Mouse (Mus musculus): Measurements from ENCODE around the gene Armh4. TPM values are rescaled to one million over a fixed set of nuclear protein-coding genes. Genes with fewer than 3 reads are reported as not detected.
"Not testable (repeated sequence)": the region's sequence is repeated elsewhere in the genome, so short reads cannot be mapped to it uniquely, and the experiment has no call there.

Armh4 gene
- total RNA-seq (2014; rRNA removed) (23.3 and 24.6 TPM in 2 replicates), polyA plus RNA-seq (2015; fragmentation: Nextera tagmentation; extraction: Ambion mirVana) (17.9 and 18.1 TPM in 2 replicates)

DNA sequence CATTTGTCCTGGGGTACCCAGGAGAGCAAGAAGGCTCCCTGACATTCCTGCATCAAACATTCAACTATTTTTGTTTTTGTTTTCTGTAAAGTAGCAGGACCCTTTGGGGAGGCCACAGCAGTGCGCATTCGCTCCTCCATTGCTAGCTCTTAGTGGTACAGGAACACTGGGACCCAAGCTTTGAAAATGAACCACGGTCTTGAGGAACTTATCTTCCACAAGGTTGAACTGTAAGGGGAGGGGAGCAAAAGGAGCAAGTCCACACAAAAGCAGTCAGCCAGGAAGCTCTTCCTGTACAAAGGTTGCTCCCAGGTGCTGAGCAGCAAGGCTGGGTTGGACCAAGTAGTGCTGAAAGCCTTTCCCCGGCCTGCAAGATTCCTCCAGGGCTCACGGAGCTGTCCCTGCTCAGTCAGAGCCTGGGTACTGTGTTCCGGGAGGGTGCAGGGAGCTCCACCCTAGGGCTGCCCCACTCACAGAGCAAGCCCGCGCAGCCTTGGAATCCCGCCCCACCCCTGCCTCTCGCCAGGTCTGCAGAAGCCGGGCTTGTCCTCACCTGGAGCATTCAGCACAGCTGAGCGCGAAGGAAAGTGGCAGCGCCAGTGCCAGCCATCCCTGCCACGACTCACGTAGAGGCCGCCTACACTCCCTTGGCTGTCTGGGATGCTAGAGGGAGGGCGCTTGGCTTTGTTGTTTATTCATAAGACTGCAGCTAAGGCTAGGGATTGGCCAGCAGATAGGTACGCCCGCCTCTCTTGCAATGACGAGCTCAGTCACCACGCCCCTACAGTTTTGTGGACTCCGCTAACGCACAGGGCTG, at the start of gene Armh4:
Gene Armh4, minus strand, starts transcription at position 669 of the 817 bp plus-strand sequence.
- whole genome bisulfite sequencing, result 1% methylated on average over 24 of the region's 24 CpGs
- ATAC-seq (ENCODE audit: low FRiP score), result peak; percentile 97
- H3K4me1 ChIP-seq (ENCODE audit: insufficient read depth, low read length), result peaks cover 5% of the 10 kb centered on the region; the same call in 1 of the 2 replicates
- DNase-seq (ENCODE audit: low spot score), result peak; percentile 93
- H3K9me3 ChIP-seq (ENCODE audit: low read length), result no peaks in the 10 kb centered on the region
- TF ChIP-seq CTCF (IDR thresholded peaks at IDR 0.05), result no peak
- H3K36me3 ChIP-seq (ENCODE audit: insufficient read depth, low read length), result no peaks in the 10 kb centered on the region
- peak within 1 kb of the TSS; percentile 62; the same call in 1 of the 2 replicates for H3K27ac ChIP-seq (ENCODE audit: low read depth, low read length)
- H3K9ac ChIP-seq (replicated peaks; ENCODE audit: low read length, poor library complexity, severe bottlenecking), result peak within 1 kb of the TSS; percentile 77
- peak within 1 kb of the TSS; percentile 76 for H3K4me2 ChIP-seq (ENCODE audit: low read depth, low read length, poor library complexity, severe bottlenecking)
- peak within 1 kb of the TSS; percentile 77 for H3K4me3 ChIP-seq (ENCODE audit: low read depth, low read length)
- H3K27me3 ChIP-seq (ENCODE audit: insufficient read depth, low read length), result no peaks in the 10 kb centered on the region

DNA sequence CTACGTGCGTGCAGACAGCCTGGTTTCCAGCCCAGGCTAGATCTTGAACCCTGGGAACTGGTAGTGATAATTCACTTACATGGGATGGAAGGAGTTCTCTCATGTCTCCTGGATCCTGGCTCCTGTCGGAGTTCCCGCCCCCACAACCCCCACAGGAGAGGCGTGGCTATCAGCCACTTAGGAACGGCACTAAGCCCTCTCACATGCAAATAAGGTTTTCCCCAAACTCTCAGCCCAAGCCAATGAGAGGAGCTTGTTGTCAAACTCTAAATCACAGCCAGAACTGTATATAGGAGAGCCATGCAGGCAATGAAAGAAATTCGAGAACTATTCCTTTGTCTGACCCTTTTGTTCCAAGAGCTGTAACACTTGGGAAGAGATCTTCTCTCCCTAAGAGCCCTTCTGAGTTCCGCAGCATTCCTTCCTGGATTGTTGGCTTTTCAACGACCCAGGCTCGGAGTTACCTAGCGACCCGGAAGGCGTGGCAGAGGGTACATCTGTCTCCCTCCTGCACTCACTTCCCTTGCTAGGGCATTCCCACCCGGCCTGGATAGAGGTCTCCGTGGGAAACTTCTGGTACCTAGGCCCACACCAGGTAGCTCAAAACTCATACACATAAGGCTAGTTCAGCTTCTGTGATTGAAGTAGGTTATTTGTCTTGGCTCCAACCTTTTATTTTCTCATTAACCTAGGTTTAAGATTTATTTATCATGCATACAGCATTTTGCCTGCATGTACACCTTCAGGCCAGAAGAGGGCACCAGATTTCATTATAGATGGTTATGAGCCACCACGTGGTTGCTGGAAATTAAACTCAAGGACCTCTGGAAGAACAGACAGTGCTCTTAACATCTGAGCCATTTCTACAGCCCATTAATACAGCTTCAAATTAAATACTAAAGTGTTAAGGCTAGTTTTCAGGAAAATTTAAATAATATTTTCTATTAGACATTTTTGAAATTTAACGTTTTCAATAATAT, 46.3 kb upstream of the Armh4 start:
- Histone ChIP-seq H3K4me1 (ENCODE audit: insufficient read depth, low read length) (no peaks in the 10 kb centered on the region), H3K4me3 (ENCODE audit: low read depth, low read length) (peak overlapping the region; percentile 17; the same call in 1 of the 2 replicates), H3K9ac (replicated peaks; ENCODE audit: low read length, poor library complexity, severe bottlenecking) (no peak overlapping the region), H3K27me3 (ENCODE audit: insufficient read depth, low read length) (no peaks in the 10 kb centered on the region), H3K9me3 (ENCODE audit: low read length) (no peaks in the 10 kb centered on the region), H3K36me3 (ENCODE audit: insufficient read depth, low read length) (no peaks in the 10 kb centered on the region), H3K4me2 (ENCODE audit: low read depth, low read length, poor library complexity, severe bottlenecking) (peak overlapping the region; percentile 35; the same call in 1 of the 2 replicates), H3K27ac (ENCODE audit: low read depth, low read length) (no peak overlapping the region)
- ATAC-seq (ENCODE audit: low FRiP score), result peak; percentile 52; the same call in 1 of the 2 replicates
- TF ChIP-seq CTCF (IDR thresholded peaks at IDR 0.05), result peak; percentile 74
- 10% methylated on average over 17 of the region's 17 CpGs for WGBS
- peak; percentile 43 for DNase-seq (ENCODE audit: low spot score)

DNA sequence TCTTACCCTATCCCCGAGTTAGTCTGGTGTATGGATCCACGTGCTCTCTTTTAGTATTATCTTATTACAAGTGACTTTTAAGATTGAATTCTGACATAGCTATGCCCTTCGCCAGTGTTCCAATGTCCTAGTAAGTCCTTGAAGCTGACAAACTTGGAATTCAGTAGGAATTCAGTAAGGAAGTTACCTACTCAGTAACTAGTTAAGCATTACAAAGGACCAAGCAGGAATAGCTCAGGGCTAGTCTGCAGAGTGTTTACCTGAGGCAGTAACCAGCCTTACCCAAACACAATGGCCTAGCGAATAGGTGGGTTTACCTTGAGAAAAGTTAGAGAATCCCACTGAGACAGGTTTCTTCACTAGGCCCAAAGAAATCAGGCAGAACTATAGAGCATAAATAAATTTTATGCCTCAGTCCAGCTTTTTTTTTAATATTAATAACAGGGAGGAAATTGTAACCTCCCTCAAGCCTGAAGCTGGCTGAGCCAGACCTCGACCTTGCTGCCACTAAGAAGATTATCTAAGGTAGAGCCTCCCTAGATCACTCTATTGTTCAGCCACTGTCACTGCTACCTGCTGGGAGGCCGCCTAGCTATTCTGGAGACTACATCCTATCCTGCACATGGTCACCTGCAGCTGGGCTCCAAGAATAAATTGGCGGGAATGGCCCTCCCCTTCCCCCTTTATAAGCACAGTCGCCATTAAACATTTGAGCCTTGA, 36.7 kb upstream of the Armh4 start:
- not testable (repeated sequence) for H3K27me3 ChIP-seq (ENCODE audit: insufficient read depth, low read length); H3K27ac ChIP-seq (ENCODE audit: low read depth, low read length); H3K4me2 ChIP-seq (ENCODE audit: low read depth, low read length, poor library complexity, severe bottlenecking); H3K9me3 ChIP-seq (ENCODE audit: low read length); H3K36me3 ChIP-seq (ENCODE audit: insufficient read depth, low read length); H3K4me1 ChIP-seq (ENCODE audit: insufficient read depth, low read length); DNase-seq (ENCODE audit: low spot score); H3K4me3 ChIP-seq (ENCODE audit: low read depth, low read length); ATAC-seq (ENCODE audit: low FRiP score); H3K9ac ChIP-seq (replicated peaks; ENCODE audit: low read length, poor library complexity, severe bottlenecking)
- 77% methylated on average over 8 of the region's 8 CpGs for WGBS

DNA sequence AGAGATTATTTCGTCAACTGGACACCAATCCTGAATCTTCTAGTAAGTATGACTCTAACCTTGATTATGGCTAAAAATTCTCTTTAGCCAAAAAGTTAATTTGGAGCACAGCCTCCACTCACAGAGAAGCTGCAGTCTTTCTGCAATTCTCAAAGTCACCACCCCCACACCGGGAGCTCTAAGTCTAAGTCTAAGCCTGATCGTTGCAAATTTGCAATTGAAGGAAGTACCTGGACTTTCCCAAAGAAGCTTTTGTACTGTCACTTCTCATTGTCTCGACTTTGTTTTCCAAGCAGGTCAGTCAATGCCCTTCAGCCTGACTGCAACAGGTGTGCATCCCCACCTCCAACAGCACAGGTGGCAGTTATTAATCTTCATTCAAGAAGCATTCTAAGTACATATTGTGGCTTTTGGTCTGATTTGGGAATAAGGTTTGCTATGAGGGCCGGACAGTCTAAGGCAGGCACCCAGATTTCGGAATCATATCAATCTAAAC, 35.6 kb upstream of the Armh4 start:
- not testable (repeated sequence) for H3K9ac ChIP-seq (replicated peaks; ENCODE audit: low read length, poor library complexity, severe bottlenecking); H3K4me2 ChIP-seq (ENCODE audit: low read depth, low read length, poor library complexity, severe bottlenecking); H3K27me3 ChIP-seq (ENCODE audit: insufficient read depth, low read length); DNase-seq (ENCODE audit: low spot score); ATAC-seq (ENCODE audit: low FRiP score); H3K4me3 ChIP-seq (ENCODE audit: low read depth, low read length); H3K9me3 ChIP-seq (ENCODE audit: low read length); H3K36me3 ChIP-seq (ENCODE audit: insufficient read depth, low read length); H3K4me1 ChIP-seq (ENCODE audit: insufficient read depth, low read length); H3K27ac ChIP-seq (ENCODE audit: low read depth, low read length)
- WGBS, result 86% methylated on average over 6 of the region's 6 CpGs

DNA sequence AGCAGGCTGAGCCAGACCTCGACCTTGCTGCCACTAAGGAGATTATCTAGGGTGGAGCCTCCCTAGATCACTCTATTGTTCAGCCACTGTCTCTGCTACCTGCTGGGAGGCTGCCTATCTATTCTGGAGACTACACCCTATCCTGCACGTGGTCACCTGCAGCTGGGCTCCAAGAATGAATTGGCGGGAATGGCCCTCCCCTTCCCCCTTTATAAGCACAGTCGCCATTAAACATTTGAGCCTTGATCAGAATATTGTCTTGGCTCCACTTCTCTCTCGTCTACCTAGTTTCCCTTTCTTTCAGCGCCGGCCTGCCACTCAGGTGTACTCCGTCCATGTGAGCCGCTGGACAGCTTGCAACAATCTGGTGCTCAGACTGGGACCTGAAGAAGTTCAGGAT, 29.8 kb upstream of the Armh4 start:
- not testable (repeated sequence) for H3K36me3 ChIP-seq (ENCODE audit: insufficient read depth, low read length); H3K4me3 ChIP-seq (ENCODE audit: low read depth, low read length); H3K27me3 ChIP-seq (ENCODE audit: insufficient read depth, low read length); H3K27ac ChIP-seq (ENCODE audit: low read depth, low read length); H3K9me3 ChIP-seq (ENCODE audit: low read length); H3K4me1 ChIP-seq (ENCODE audit: insufficient read depth, low read length); H3K9ac ChIP-seq (replicated peaks; ENCODE audit: low read length, poor library complexity, severe bottlenecking); DNase-seq (ENCODE audit: low spot score); H3K4me2 ChIP-seq (ENCODE audit: low read depth, low read length, poor library complexity, severe bottlenecking); ATAC-seq (ENCODE audit: low FRiP score)
- WGBS, result 85% methylated on average over 9 of the region's 9 CpGs

DNA sequence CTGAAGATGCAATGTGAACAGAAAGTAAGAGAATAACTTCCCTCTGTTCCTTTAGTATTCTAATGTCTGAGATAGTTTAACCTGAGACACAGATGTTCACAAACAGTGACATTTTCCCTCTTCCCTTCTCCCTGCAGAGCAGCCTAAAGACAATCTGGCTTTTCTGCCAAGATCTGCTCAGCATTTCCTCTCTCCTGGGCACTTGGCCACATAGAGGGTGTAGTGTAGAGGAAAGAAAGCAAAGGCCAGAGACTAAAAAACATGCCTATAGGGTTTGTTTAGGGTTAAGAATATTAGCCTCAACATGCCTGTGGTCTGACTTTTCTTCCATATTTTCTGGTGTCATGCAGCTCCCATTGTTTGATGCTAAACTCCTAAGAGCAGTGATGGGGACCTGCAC, 21.9 kb upstream of the Armh4 start:
- not testable (repeated sequence) for DNase-seq (ENCODE audit: low spot score); H3K4me2 ChIP-seq (ENCODE audit: low read depth, low read length, poor library complexity, severe bottlenecking)

More for the DNA sequence above, 21.9 kb upstream of the Armh4 start:
- not testable (repeated sequence) for H3K36me3 ChIP-seq (ENCODE audit: insufficient read depth, low read length); H3K27ac ChIP-seq (ENCODE audit: low read depth, low read length); H3K9me3 ChIP-seq (ENCODE audit: low read length); ATAC-seq (ENCODE audit: low FRiP score); H3K4me1 ChIP-seq (ENCODE audit: insufficient read depth, low read length); H3K9ac ChIP-seq (replicated peaks; ENCODE audit: low read length, poor library complexity, severe bottlenecking); H3K27me3 ChIP-seq (ENCODE audit: insufficient read depth, low read length); H3K4me3 ChIP-seq (ENCODE audit: low read depth, low read length)
